Mouse (Mus musculus): ENCODE data around the gene Sclt1. TPM values are rescaled to one million over a fixed set of nuclear protein-coding genes. Genes with fewer than 3 reads are reported as not detected.

The Sclt1 gene
- 13.2 and 13.3 TPM in 2 replicates for polyA plus RNA-seq (2015; fragmentation: Nextera tagmentation; extraction: Ambion mirVana)

GRCm38 (mm10) chr3:41742278-41742934 lies at the start of gene Sclt1, which contains the start of gene D3Ertd751e:
Gene Sclt1 (minus strand): TSS chr3:41742514.
Gene D3Ertd751e (plus strand): TSS chr3:41742611.

Other genes starting within 250 kb of the Sclt1 start
- 10.2 and 10.5 TPM in 2 replicates for gene Jade1, start 186.8 kb downstream of the Sclt1 start, polyA plus RNA-seq (2015; fragmentation: Nextera tagmentation; extraction: Ambion mirVana)
- 6.9 and 8.9 TPM in 2 replicates for gene D3Ertd751e, start 97 bp upstream of the Sclt1 start, polyA plus RNA-seq (2015; fragmentation: Nextera tagmentation; extraction: Ambion mirVana)